Mouse (Mus musculus): ENCODE measurements around the gene Notch2. TPM values are rescaled to one million over a fixed set of nuclear protein-coding genes. Genes with fewer than 3 reads are reported as not detected.

Notch2 gene
- polyA plus RNA-seq, 1 experiment = 16.3 TPM

DNA sequence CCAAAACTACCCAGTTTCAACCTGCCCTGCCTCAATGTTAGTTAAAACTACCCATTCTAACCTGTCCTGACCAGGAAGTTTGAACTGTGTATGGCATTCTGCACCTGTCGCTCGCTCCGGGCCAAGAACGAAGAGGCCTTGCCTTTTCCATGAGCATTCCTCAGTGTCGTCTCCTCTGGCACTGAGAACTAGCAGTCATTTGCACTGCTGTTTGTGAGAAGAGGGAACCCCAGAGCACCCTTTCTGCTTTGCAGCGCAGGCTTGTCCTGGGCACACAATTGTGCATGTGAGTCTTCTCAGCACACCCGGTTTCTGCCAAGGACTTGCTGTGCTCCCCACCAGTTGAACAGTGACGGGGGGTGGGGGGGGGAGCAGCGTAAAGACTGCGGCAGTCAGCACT lies 15.6 kb downstream of the Notch2 start:
- WGBS = 40% methylated on average over 10 of the region's 10 CpGs
- Histone ChIP-seq H3K36me3 (ENCODE audit: control insufficient read depth, insufficient read depth, low read length) (no peaks in the 10 kb centered on the region), H3K27ac (ENCODE audit: insufficient read depth, low read depth, low read length) (peak overlapping the region; percentile 3), H3K4me3 (ENCODE audit: insufficient read depth, low read depth, low read length) (no peak overlapping the region), H3K4me1 (ENCODE audit: control insufficient read depth, insufficient read depth, low read length) (peaks cover 47% of the 10 kb centered on the region), H3K27me3 (replicated peaks; ENCODE audit: control insufficient read depth, insufficient read depth, low read length) (no peaks in the 10 kb centered on the region)
- no peak for TF ChIP-seq POLR2A (IDR thresholded peaks at IDR 0.05; ENCODE audit: low read depth, low read length)
- no peak for TF ChIP-seq CTCF (conservative IDR thresholded peaks at IDR 0.05; ENCODE audit: insufficient read depth, insufficient read length, low read depth, low read length)
- no peak for DNase-seq

DNA sequence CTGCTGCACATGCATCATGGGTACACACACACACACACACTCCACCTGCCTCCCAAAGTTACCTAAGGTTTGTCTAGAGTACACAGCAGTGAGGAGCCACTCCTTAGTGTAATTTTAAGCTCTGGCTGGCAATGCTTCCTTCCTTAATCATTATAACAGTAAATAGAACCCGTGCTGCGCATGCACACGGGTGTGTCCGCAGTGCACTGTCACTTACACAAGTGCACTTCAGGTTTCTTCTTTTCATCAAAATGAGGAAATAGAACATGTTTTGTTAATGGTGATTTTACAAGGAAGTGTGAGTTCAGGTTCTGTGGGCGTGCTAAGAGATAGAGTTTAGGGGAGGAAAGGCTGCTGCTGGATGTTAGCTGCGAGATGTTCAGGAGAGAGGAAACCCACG lies 17.8 kb downstream of the Notch2 start:
- H3K36me3 ChIP-seq (ENCODE audit: control insufficient read depth, insufficient read depth, low read length) = no peaks in the 10 kb centered on the region
- WGBS = 69% methylated on average over 7 of the region's 7 CpGs
- H3K27ac ChIP-seq (ENCODE audit: insufficient read depth, low read depth, low read length) = no peak overlapping the region
- no peaks in the 10 kb centered on the region for H3K27me3 ChIP-seq (replicated peaks; ENCODE audit: control insufficient read depth, insufficient read depth, low read length)
- no peak for DNase-seq
- TF ChIP-seq POLR2A (IDR thresholded peaks at IDR 0.05; ENCODE audit: low read depth, low read length) = no peak
- no peak for TF ChIP-seq CTCF (conservative IDR thresholded peaks at IDR 0.05; ENCODE audit: insufficient read depth, insufficient read length, low read depth, low read length)
- H3K4me3 ChIP-seq (ENCODE audit: insufficient read depth, low read depth, low read length) = no peak overlapping the region
- peaks cover 36% of the 10 kb centered on the region for H3K4me1 ChIP-seq (ENCODE audit: control insufficient read depth, insufficient read depth, low read length)

DNA sequence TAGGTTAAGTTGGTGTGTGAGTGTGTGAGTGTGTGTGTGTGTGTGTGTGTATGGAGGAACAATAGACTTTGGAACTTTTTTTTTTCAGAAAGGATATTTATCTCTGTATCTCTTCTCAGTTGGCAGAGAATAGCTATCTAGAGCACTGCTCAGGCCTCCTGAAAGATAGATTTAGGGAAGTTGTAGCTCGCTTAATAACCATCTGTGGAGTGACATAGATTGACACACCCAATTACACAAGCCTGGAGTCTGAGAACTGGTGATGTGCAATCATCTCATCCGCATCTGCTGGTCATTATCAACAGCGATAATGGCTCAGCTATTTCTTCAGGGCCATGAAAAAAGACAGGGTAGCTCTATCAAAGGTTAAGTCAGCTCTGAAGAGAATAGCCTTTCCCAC lies 18.9 kb downstream of the Notch2 start:
- Histone ChIP-seq H3K36me3 (ENCODE audit: control insufficient read depth, insufficient read depth, low read length) (no peaks in the 10 kb centered on the region), H3K4me3 (ENCODE audit: insufficient read depth, low read depth, low read length) (no peak overlapping the region), H3K27ac (ENCODE audit: insufficient read depth, low read depth, low read length) (no peak overlapping the region), H3K27me3 (replicated peaks; ENCODE audit: control insufficient read depth, insufficient read depth, low read length) (no peaks in the 10 kb centered on the region), H3K4me1 (ENCODE audit: control insufficient read depth, insufficient read depth, low read length) (peaks cover 28% of the 10 kb centered on the region)
- no peak for TF ChIP-seq POLR2A (IDR thresholded peaks at IDR 0.05; ENCODE audit: low read depth, low read length)
- no peak for DNase-seq
- 77% methylated on average over 3 of the region's 3 CpGs for whole genome bisulfite sequencing

DNA sequence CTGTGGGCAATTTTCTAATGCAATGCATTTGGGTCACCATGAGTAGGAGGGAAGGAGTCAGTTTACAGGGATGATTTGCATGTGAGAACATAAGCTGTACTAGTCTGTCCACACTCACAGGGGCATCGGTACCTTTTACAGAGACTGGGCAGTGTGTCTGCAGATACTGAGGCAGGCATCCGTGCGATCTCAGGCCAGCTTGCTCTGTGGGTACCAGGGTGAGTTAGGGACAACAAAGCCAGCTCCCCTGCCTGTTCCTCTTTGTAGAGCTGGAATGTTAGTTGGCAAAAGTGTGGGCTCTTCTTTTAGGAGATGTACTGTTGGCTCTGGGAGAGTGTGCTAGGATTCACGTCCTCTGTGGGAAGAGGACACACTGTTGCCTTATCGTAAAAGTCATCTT lies 19.6 kb downstream of the Notch2 start:
- DNase-seq = no peak
- TF ChIP-seq CTCF (conservative IDR thresholded peaks at IDR 0.05; ENCODE audit: insufficient read depth, insufficient read length, low read depth, low read length) = no peak
- no peak for TF ChIP-seq POLR2A (IDR thresholded peaks at IDR 0.05; ENCODE audit: low read depth, low read length)
- no peak overlapping the region for H3K4me3 ChIP-seq (ENCODE audit: insufficient read depth, low read depth, low read length)
- WGBS = 48% methylated on average over 5 of the region's 5 CpGs
- H3K27ac ChIP-seq (ENCODE audit: insufficient read depth, low read depth, low read length) = no peak overlapping the region
- H3K27me3 ChIP-seq (replicated peaks; ENCODE audit: control insufficient read depth, insufficient read depth, low read length) = no peaks in the 10 kb centered on the region
- H3K4me1 ChIP-seq (ENCODE audit: control insufficient read depth, insufficient read depth, low read length) = peaks cover 24% of the 10 kb centered on the region; the same call in 1 of the 2 replicates
- no peaks in the 10 kb centered on the region for H3K36me3 ChIP-seq (ENCODE audit: control insufficient read depth, insufficient read depth, low read length)

DNA sequence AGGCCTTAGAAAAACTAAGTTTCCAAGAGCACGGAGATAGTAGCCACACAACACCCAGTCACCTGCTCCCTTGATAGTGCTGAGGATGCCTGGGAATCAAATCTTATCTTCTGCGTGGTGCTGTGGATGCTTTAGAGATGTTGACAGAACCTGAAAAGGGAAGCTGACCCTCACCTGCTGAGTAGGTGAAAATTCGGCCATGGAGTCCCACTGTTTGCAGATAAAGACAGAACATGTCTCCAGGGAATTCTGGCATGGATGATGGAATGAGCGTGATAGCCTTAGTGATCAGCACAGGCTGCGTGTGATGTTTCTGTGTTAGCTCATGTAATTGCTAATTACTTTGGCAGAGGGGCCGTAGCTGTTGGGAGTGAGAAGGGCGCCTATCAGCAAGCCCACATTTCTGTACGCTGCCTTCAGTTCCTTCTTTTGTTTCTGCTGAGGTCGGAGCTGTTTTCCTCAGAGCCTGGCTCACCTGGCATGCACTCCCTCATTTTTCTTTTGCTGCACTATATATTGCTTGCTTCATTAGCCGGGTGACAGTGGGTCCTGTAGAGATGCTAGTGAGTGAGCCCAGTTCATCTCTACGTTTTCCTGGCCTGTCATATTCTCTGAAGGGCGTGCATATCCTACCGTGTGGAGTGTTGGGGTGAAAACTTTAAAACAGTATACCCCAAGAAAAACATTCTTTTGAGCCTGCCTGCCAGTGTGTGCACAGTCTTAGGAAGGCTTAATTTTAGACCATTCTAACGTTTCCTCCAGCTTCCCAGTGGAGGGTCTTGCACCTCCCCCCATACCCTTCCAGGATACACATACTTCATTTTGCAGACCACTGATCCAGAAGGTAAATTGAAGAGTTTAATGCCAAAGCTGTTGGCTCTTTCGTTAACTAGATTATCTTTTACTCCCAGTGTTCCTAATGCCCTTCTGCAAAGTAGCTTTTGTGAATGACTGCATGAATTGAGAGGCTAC lies 21.6 kb downstream of the Notch2 start:
- WGBS = 67% methylated on average over 15 of the region's 15 CpGs
- no peak for DNase-seq
- Histone ChIP-seq H3K4me1 (ENCODE audit: control insufficient read depth, insufficient read depth, low read length) (peaks cover 26% of the 10 kb centered on the region; the same call in 1 of the 2 replicates), H3K4me3 (ENCODE audit: insufficient read depth, low read depth, low read length) (no peak overlapping the region), H3K36me3 (ENCODE audit: control insufficient read depth, insufficient read depth, low read length) (no peaks in the 10 kb centered on the region), H3K27me3 (replicated peaks; ENCODE audit: control insufficient read depth, insufficient read depth, low read length) (no peaks in the 10 kb centered on the region), H3K27ac (ENCODE audit: insufficient read depth, low read depth, low read length) (no peak overlapping the region)
- TF ChIP-seq CTCF (conservative IDR thresholded peaks at IDR 0.05; ENCODE audit: insufficient read depth, insufficient read length, low read depth, low read length) (no peak), POLR2A (IDR thresholded peaks at IDR 0.05; ENCODE audit: low read depth, low read length) (no peak)

DNA sequence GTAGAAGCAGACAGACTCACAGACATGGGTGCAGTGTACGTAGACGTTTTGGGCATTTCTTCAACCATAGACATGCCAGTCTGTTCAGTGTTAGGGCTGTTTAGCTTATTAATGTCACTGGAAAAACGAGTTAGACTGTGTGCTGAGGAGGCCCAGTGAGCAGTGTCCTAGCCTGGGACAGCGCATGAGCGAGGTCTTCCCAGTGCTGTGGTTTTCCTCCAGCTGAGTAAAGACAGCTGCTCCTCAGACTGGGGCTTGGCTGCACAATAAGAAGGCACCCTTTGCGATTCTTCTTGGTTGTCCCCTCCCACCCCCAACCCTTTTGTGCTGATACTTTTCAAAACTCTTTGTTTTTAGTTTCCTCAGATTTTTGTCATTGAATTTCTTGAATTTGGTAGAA lies 22.8 kb downstream of the Notch2 start:
- no peak overlapping the region for H3K4me3 ChIP-seq (ENCODE audit: insufficient read depth, low read depth, low read length)
- no peaks in the 10 kb centered on the region for H3K36me3 ChIP-seq (ENCODE audit: control insufficient read depth, insufficient read depth, low read length)
- no peaks in the 10 kb centered on the region for H3K27me3 ChIP-seq (replicated peaks; ENCODE audit: control insufficient read depth, insufficient read depth, low read length)
- no peak for TF ChIP-seq CTCF (conservative IDR thresholded peaks at IDR 0.05; ENCODE audit: insufficient read depth, insufficient read length, low read depth, low read length)
- no peak for TF ChIP-seq POLR2A (IDR thresholded peaks at IDR 0.05; ENCODE audit: low read depth, low read length)
- peaks cover 24% of the 10 kb centered on the region; the same call in 1 of the 2 replicates for H3K4me1 ChIP-seq (ENCODE audit: control insufficient read depth, insufficient read depth, low read length)
- no peak overlapping the region for H3K27ac ChIP-seq (ENCODE audit: insufficient read depth, low read depth, low read length)
- no peak for DNase-seq
- WGBS = 56% methylated on average over 6 of the region's 6 CpGs

DNA sequence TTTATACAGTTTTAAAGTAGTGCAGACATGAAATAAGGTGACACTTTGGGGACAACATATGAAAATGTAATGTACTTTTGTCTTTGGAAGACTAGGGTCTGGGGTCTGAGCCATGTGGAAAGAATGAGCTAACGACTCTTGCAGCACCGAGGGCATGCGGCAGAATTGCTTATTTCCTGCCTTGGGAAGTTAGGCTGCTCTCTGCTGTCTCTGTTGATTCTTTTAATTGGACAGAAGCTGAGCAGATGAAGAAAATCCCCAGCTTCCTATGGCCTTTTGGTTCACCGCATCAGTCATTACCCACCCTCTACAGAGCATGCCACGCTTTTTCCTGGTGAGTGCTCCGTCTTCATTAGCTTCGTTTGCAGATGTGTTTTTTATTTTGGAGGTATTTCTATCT lies 23.8 kb downstream of the Notch2 start:
- Histone ChIP-seq H3K36me3 (ENCODE audit: control insufficient read depth, insufficient read depth, low read length) (no peaks in the 10 kb centered on the region), H3K4me1 (ENCODE audit: control insufficient read depth, insufficient read depth, low read length) (peaks cover 27% of the 10 kb centered on the region; the same call in 1 of the 2 replicates), H3K4me3 (ENCODE audit: insufficient read depth, low read depth, low read length) (no peak overlapping the region), H3K27me3 (replicated peaks; ENCODE audit: control insufficient read depth, insufficient read depth, low read length) (no peaks in the 10 kb centered on the region), H3K27ac (ENCODE audit: insufficient read depth, low read depth, low read length) (no peak overlapping the region)
- WGBS = 77% methylated on average over 7 of the region's 7 CpGs
- DNase-seq = no peak
- no peak for TF ChIP-seq CTCF (conservative IDR thresholded peaks at IDR 0.05; ENCODE audit: insufficient read depth, insufficient read length, low read depth, low read length)
- no peak for TF ChIP-seq POLR2A (IDR thresholded peaks at IDR 0.05; ENCODE audit: low read depth, low read length)

Measured in kidney, adult 2 months (tissue).